Mouse (Mus musculus): ENCODE results near the gene Pgf. TPM values are rescaled to one million over a fixed set of nuclear protein-coding genes. Genes with fewer than 3 reads are reported as not detected.

The Pgf gene
- polyA plus RNA-seq, 1 experiment from 2014 or later: 6.3 TPM

GRCm38 (mm10) chr12:85134043-85134794 is 43.4 kb downstream of the Pgf start:
- Histone ChIP-seq H3K27ac (replicated peaks) (no peak overlapping the region), H3K4me1 (no peaks in the 10 kb centered on the region), H3K9me3 (no peaks in the 10 kb centered on the region), H3K36me3 (peaks cover 58% of the 10 kb centered on the region), H3K4me3 (no peak overlapping the region), H3K4me2 (replicated peaks) (no peak overlapping the region), H3K27me3 (no peaks in the 10 kb centered on the region), H3K9ac (replicated peaks) (no peak overlapping the region)
- WGBS: 92% methylated on average over 8 of the region's 8 CpGs
- no peak for ATAC-seq (replicated peaks)

- Histone ChIP-seq H3K4me3 (no peak overlapping the region), H3K4me2 (replicated peaks) (no peak overlapping the region), H3K27ac (replicated peaks) (no peak overlapping the region), H3K9me3 (no peaks in the 10 kb centered on the region), H3K9ac (replicated peaks) (no peak overlapping the region), H3K4me1 (no peaks in the 10 kb centered on the region), H3K36me3 (peaks cover 72% of the 10 kb centered on the region), H3K27me3 (no peaks in the 10 kb centered on the region)
- ATAC-seq (replicated peaks): no peak
- WGBS: 91% methylated on average over 6 of the region's 6 CpGs
Observed at GRCm38 (mm10) chr12:85131361-85131760, 46.2 kb downstream of the Pgf start.

GRCm38 (mm10) chr12:85129426-85129978 is 48.1 kb downstream of the Pgf start:
- Histone ChIP-seq H3K9ac (replicated peaks) (no peak overlapping the region), H3K36me3 (peaks cover 73% of the 10 kb centered on the region), H3K4me1 (no peaks in the 10 kb centered on the region), H3K4me2 (replicated peaks) (no peak overlapping the region), H3K9me3 (no peaks in the 10 kb centered on the region), H3K4me3 (no peak overlapping the region), H3K27me3 (no peaks in the 10 kb centered on the region), H3K27ac (replicated peaks) (no peak overlapping the region)
- WGBS: 94% methylated on average over 9 of the region's 9 CpGs
- ATAC-seq (replicated peaks): no peak

- Histone ChIP-seq H3K4me3 (no peak overlapping the region), H3K4me1 (no peaks in the 10 kb centered on the region), H3K27ac (replicated peaks) (no peak overlapping the region), H3K9ac (replicated peaks) (no peak overlapping the region), H3K9me3 (no peaks in the 10 kb centered on the region), H3K4me2 (replicated peaks) (no peak overlapping the region), H3K36me3 (peaks cover 74% of the 10 kb centered on the region), H3K27me3 (no peaks in the 10 kb centered on the region)
- 77% methylated on average over 8 of the region's 8 CpGs for WGBS
- no peak for ATAC-seq (replicated peaks)
Observed at GRCm38 (mm10) chr12:85126986-85127603, 50.5 kb downstream of the Pgf start.

- Histone ChIP-seq H3K4me2 (replicated peaks) (no peak overlapping the region), H3K27ac (replicated peaks) (no peak overlapping the region), H3K27me3 (no peaks in the 10 kb centered on the region), H3K4me1 (no peaks in the 10 kb centered on the region), H3K36me3 (peaks cover 69% of the 10 kb centered on the region), H3K4me3 (no peak overlapping the region), H3K9me3 (no peaks in the 10 kb centered on the region), H3K9ac (replicated peaks) (no peak overlapping the region)
- WGBS: 96% methylated on average over 5 of the region's 5 CpGs
- no peak for ATAC-seq (replicated peaks)
Observed at GRCm38 (mm10) chr12:85124751-85125150, 52.8 kb downstream of the Pgf start.

GRCm38 (mm10) chr12:85123645-85124044 is 53.9 kb downstream of the Pgf start:
- H3K36me3 ChIP-seq: peaks cover 69% of the 10 kb centered on the region
- H3K9ac ChIP-seq (replicated peaks): no peak overlapping the region
- no peak overlapping the region for H3K27ac ChIP-seq (replicated peaks)
- H3K4me2 ChIP-seq (replicated peaks): no peak overlapping the region
- no peaks in the 10 kb centered on the region for H3K27me3 ChIP-seq
- no peaks in the 10 kb centered on the region for H3K9me3 ChIP-seq
- 95% methylated on average over 11 of the region's 11 CpGs for whole genome bisulfite sequencing
- ATAC-seq (replicated peaks): no peak
- H3K4me1 ChIP-seq: no peaks in the 10 kb centered on the region
- no peak overlapping the region for H3K4me3 ChIP-seq

- ATAC-seq (replicated peaks): no peak
- 96% methylated on average over 9 of the region's 9 CpGs for WGBS
- Histone ChIP-seq H3K27ac (replicated peaks) (no peak overlapping the region), H3K4me2 (replicated peaks) (no peak overlapping the region), H3K36me3 (peaks cover 69% of the 10 kb centered on the region), H3K4me3 (no peak overlapping the region), H3K4me1 (no peaks in the 10 kb centered on the region), H3K27me3 (no peaks in the 10 kb centered on the region), H3K9me3 (no peaks in the 10 kb centered on the region), H3K9ac (replicated peaks) (no peak overlapping the region)
Observed at GRCm38 (mm10) chr12:85123108-85123530, 54.5 kb downstream of the Pgf start.

- Histone ChIP-seq H3K4me1 (no peaks in the 10 kb centered on the region), H3K27ac (replicated peaks) (0 out of 2 replicates have a peak overlapping the region, but pooled peaks have one; percentile 8), H3K4me2 (replicated peaks) (no peak overlapping the region), H3K36me3 (peaks cover 69% of the 10 kb centered on the region), H3K27me3 (no peaks in the 10 kb centered on the region), H3K9me3 (no peaks in the 10 kb centered on the region), H3K9ac (replicated peaks) (no peak overlapping the region), H3K4me3 (no peak overlapping the region)
- ATAC-seq (replicated peaks): no peak
- WGBS: 64% methylated on average over 9 of the region's 9 CpGs
Observed at GRCm38 (mm10) chr12:85121806-85122459, 55.7 kb downstream of the Pgf start.

Other genes with a start within 250 kb of the Pgf start
- gene Fcf1, start 206.9 kb downstream of the Pgf start, polyA plus RNA-seq (2015; fragmentation: Nextera tagmentation; extraction: Ambion mirVana): 117 and 118 TPM in 2 replicates
- gene Arel1, start 206.9 kb downstream of the Pgf start, polyA plus RNA-seq (2015; fragmentation: Nextera tagmentation; extraction: Ambion mirVana): 34.9 and 35.5 TPM in 2 replicates
- 37.3 and 39.8 TPM in 2 replicates for gene Ylpm1, start 181.5 kb downstream of the Pgf start, polyA plus RNA-seq (2015; fragmentation: Nextera tagmentation; extraction: Ambion mirVana)
- 1.7 and 1.8 TPM in 2 replicates for gene Prox2, start 67.0 kb downstream of the Pgf start, polyA plus RNA-seq (2015; fragmentation: Nextera tagmentation; extraction: Ambion mirVana)
- 96.3 and 99.7 TPM in 2 replicates for gene Dlst, start 67.0 kb downstream of the Pgf start, polyA plus RNA-seq (2015; fragmentation: Nextera tagmentation; extraction: Ambion mirVana)
- gene Rps6kl1, start 26.5 kb downstream of the Pgf start, polyA plus RNA-seq (2015; fragmentation: Nextera tagmentation; extraction: Ambion mirVana): 19.8 and 22.2 TPM in 2 replicates
- gene Eif2b2, start 41.7 kb upstream of the Pgf start, polyA plus RNA-seq (2015; fragmentation: Nextera tagmentation; extraction: Ambion mirVana): 81.9 and 84.3 TPM in 2 replicates
- gene Mlh3, start 92.8 kb upstream of the Pgf start, polyA plus RNA-seq (2015; fragmentation: Nextera tagmentation; extraction: Ambion mirVana): 10.3 and 10.7 TPM in 2 replicates
- gene Acyp1, start 110.6 kb upstream of the Pgf start, polyA plus RNA-seq (2015; fragmentation: Nextera tagmentation; extraction: Ambion mirVana): 56.4 TPM in 2 replicates
- 1.1 TPM in 2 replicates for gene Zc2hc1c, start 110.8 kb upstream of the Pgf start, polyA plus RNA-seq (2015; fragmentation: Nextera tagmentation; extraction: Ambion mirVana)
- gene Nek9, start 161.6 kb upstream of the Pgf start, polyA plus RNA-seq (2015; fragmentation: Nextera tagmentation; extraction: Ambion mirVana): 13.7 and 14.6 TPM in 2 replicates
- 150 and 156 TPM in 2 replicates for gene Tmed10, start 197.1 kb upstream of the Pgf start, polyA plus RNA-seq (2015; fragmentation: Nextera tagmentation; extraction: Ambion mirVana)